Mouse (Mus musculus) E14TG2a.4 (cell line): ENCODE measurements around the gene Gm49395.

Experiments
- CTCF ChIP-seq: conservative IDR thresholded peaks from 2 replicates; pipeline ENCODE4 v1.5.1; 2014; ENCODE audit warnings: low read length
- NANOG ChIP-seq: IDR thresholded peaks from 2 replicates; pipeline ENCODE4 v1.6.1; 2014; ENCODE audit warnings: borderline replicate concordance, low read length, mixed read lengths

GRCm38 (mm10) chr13:115118195-115118594 lies 16.5 kb upstream of the Gm49395 start:
- TF ChIP-seq CTCF (no peak), NANOG (no peak)
